Mouse (Mus musculus): ENCODE data around the gene Atp2c2. TPM values are rescaled to one million over a fixed set of nuclear protein-coding genes. Genes with fewer than 3 reads are reported as not detected.

Gene Atp2c2
- polyA plus RNA-seq, 1 experiment from 2014 or later = 0.26 TPM

DNA sequence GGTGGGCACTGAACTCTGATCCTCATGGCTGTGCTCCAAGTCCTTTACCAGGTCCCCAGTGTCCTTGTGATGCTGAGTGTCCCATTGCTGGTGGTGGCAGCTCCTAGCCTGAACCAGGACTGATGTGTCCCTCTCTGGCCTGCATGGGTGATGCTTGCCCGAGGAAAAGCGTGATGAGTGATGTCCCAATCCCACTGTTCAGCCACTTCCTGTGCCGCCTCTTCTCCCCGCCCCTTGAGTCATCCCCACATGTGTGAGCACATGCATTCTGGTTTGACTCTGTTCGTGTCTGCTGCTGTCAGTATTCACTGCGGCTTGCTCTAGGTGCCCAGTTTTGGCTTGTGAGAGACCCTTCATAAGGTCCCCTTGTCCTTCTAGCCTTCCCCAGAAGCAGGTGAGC lies 12.4 kb downstream of the Atp2c2 start:
- no peak overlapping the region for H3K4me2 ChIP-seq (ENCODE audit: low read depth, low read length)
- H3K36me3 ChIP-seq (ENCODE audit: control insufficient read depth, insufficient read depth) = no peaks in the 10 kb centered on the region
- H3K9me3 ChIP-seq (replicated peaks; ENCODE audit: control insufficient read depth, low read length) = no peaks in the 10 kb centered on the region
- ATAC-seq (replicated peaks; ENCODE audit: extremely low read depth, insufficient read depth, low FRiP score) = no peak
- H3K27ac ChIP-seq (ENCODE audit: low read length) = no peak overlapping the region
- H3K9ac ChIP-seq (ENCODE audit: low read length) = no peak overlapping the region
- 60% methylated on average over 6 of the region's 6 CpGs for WGBS
- H3K4me3 ChIP-seq (ENCODE audit: low read length) = no peak overlapping the region
- peaks cover 4% of the 10 kb centered on the region; the same call in 1 of the 2 replicates for H3K27me3 ChIP-seq (ENCODE audit: control insufficient read depth, insufficient read depth, low read length)
- no peaks in the 10 kb centered on the region; the same call in 1 of the 2 replicates for H3K4me1 ChIP-seq (ENCODE audit: control insufficient read depth, insufficient read depth, low read length)

DNA sequence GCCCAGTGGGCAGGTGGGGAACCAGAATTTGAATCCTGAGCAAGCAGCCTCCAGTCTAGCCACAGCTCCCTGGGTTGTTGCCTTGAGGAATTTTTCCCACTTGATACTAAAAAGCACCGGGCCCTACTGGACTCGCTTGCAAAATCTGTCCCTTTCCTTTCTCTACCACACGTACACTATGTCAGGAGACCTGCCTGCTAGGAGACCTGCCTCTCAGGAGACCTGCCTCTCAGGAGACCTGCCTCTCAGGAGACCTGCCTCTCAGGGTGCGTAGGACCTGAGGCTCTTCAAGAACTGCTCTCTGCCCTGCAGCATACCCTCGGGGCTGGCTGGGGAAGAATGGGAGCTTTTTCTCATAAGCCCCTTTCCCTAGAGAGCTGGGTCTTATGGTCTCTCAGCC lies 13.6 kb downstream of the Atp2c2 start:
- Histone ChIP-seq H3K36me3 (ENCODE audit: control insufficient read depth, insufficient read depth) (no peaks in the 10 kb centered on the region), H3K4me2 (ENCODE audit: low read depth, low read length) (no peak overlapping the region), H3K27me3 (ENCODE audit: control insufficient read depth, insufficient read depth, low read length) (peaks cover 4% of the 10 kb centered on the region; the same call in 1 of the 2 replicates), H3K27ac (ENCODE audit: low read length) (no peak overlapping the region), H3K4me3 (ENCODE audit: low read length) (no peak overlapping the region), H3K9ac (ENCODE audit: low read length) (no peak overlapping the region), H3K4me1 (ENCODE audit: control insufficient read depth, insufficient read depth, low read length) (no peaks in the 10 kb centered on the region; the same call in 1 of the 2 replicates), H3K9me3 (replicated peaks; ENCODE audit: control insufficient read depth, low read length) (no peaks in the 10 kb centered on the region)
- ATAC-seq (replicated peaks; ENCODE audit: extremely low read depth, insufficient read depth, low FRiP score) = no peak
- WGBS = 79% methylated on average over 5 of the region's 5 CpGs

DNA sequence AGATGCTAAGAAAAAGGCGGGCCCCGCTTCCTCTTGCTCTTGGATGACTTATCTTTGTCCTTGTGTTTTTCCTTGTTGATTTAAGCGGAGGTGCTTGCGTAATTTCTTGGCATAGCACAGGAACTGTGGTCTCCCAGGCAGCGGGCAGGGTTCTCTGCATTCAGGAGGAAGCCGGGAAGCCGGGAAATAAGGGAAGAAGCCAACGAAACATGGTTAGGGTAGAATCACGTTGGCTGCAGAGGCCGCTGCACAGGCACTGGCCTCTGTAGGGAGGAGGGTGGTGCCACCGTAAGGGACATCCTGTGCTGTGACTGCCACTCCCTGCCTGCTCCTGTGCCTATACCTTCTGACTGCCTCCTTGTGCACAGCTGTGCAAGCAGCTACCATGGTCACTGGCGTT lies 15.4 kb downstream of the Atp2c2 start:
- WGBS = 48% methylated on average over 12 of the region's 12 CpGs
- no peaks in the 10 kb centered on the region; the same call in 1 of the 2 replicates for H3K4me1 ChIP-seq (ENCODE audit: control insufficient read depth, insufficient read depth, low read length)
- no peak overlapping the region for H3K9ac ChIP-seq (ENCODE audit: low read length)
- no peak; the same call in 1 of the 2 replicates for ATAC-seq (replicated peaks; ENCODE audit: extremely low read depth, insufficient read depth, low FRiP score)
- no peak overlapping the region for H3K4me3 ChIP-seq (ENCODE audit: low read length)
- H3K27ac ChIP-seq (ENCODE audit: low read length) = peak overlapping the region; percentile 34
- H3K9me3 ChIP-seq (replicated peaks; ENCODE audit: control insufficient read depth, low read length) = no peaks in the 10 kb centered on the region
- H3K36me3 ChIP-seq (ENCODE audit: control insufficient read depth, insufficient read depth) = no peaks in the 10 kb centered on the region
- H3K4me2 ChIP-seq (ENCODE audit: low read depth, low read length) = no peak overlapping the region
- peaks cover 4% of the 10 kb centered on the region; the same call in 1 of the 2 replicates for H3K27me3 ChIP-seq (ENCODE audit: control insufficient read depth, insufficient read depth, low read length)

DNA sequence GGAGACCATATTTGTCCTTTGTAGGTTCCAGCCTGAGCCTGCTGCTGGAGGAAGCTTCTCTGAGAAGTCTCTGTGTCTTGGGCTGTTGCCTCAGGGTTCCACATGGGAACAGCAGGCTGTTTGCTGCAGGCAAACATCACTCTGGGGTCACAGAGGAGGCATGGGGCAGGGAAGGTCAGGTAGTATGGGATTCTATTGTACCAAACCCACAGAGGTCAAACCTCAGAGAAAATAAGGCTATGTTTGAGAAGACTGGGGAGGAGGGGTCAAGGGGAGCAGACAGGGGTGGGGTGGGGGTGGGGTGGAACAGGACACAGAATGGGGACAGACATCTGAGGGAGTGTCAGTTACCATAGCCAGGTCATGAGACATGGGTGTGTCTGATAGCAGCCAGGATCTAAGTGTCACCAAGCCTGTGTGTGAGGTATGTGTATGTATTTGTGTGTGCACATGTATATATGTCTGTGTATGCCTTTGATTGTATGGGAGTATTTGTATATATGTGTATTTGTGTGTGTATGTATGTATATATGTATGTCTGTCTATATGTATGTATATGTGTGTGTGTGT lies 17.0 kb downstream of the Atp2c2 start:
- no peak overlapping the region for H3K9ac ChIP-seq (ENCODE audit: low read length)
- no peak overlapping the region for H3K4me3 ChIP-seq (ENCODE audit: low read length)
- no peaks in the 10 kb centered on the region for H3K36me3 ChIP-seq (ENCODE audit: control insufficient read depth, insufficient read depth)
- no peak for ATAC-seq (replicated peaks; ENCODE audit: extremely low read depth, insufficient read depth, low FRiP score)
- H3K4me1 ChIP-seq (ENCODE audit: control insufficient read depth, insufficient read depth, low read length) = no peaks in the 10 kb centered on the region; the same call in 1 of the 2 replicates
- no peak overlapping the region for H3K27ac ChIP-seq (ENCODE audit: low read length)
- H3K27me3 ChIP-seq (ENCODE audit: control insufficient read depth, insufficient read depth, low read length) = no peaks in the 10 kb centered on the region
- no peaks in the 10 kb centered on the region for H3K9me3 ChIP-seq (replicated peaks; ENCODE audit: control insufficient read depth, low read length)
- H3K4me2 ChIP-seq (ENCODE audit: low read depth, low read length) = no peak overlapping the region

DNA sequence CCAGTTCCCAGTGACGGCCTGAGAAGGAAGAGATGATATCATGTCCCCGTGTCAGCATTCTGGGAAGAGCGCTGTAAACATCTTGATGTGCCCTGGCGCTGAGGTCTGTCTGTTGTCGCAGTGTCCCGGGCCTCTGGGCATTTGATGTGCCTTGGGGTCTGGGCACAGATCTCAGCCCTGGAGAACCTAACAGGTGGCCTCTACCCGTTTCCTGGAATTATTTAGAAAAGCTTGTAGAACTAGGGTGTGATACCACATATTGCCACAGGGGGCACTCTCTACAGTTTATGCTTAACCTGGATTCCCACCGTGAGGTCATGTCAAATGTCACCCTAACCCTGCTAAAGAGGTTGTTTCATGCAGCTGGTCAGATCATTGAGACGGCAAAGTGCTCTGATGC lies 18.0 kb downstream of the Atp2c2 start:
- no peaks in the 10 kb centered on the region for H3K36me3 ChIP-seq (ENCODE audit: control insufficient read depth, insufficient read depth)
- H3K9me3 ChIP-seq (replicated peaks; ENCODE audit: control insufficient read depth, low read length) = no peaks in the 10 kb centered on the region
- no peak overlapping the region for H3K27ac ChIP-seq (ENCODE audit: low read length)
- no peaks in the 10 kb centered on the region; the same call in 1 of the 2 replicates for H3K4me1 ChIP-seq (ENCODE audit: control insufficient read depth, insufficient read depth, low read length)
- no peaks in the 10 kb centered on the region for H3K27me3 ChIP-seq (ENCODE audit: control insufficient read depth, insufficient read depth, low read length)
- 64% methylated on average over 9 of the region's 9 CpGs for WGBS
- H3K4me3 ChIP-seq (ENCODE audit: low read length) = no peak overlapping the region
- no peak overlapping the region for H3K9ac ChIP-seq (ENCODE audit: low read length)
- no peak for ATAC-seq (replicated peaks; ENCODE audit: extremely low read depth, insufficient read depth, low FRiP score)
- no peak overlapping the region for H3K4me2 ChIP-seq (ENCODE audit: low read depth, low read length)

DNA sequence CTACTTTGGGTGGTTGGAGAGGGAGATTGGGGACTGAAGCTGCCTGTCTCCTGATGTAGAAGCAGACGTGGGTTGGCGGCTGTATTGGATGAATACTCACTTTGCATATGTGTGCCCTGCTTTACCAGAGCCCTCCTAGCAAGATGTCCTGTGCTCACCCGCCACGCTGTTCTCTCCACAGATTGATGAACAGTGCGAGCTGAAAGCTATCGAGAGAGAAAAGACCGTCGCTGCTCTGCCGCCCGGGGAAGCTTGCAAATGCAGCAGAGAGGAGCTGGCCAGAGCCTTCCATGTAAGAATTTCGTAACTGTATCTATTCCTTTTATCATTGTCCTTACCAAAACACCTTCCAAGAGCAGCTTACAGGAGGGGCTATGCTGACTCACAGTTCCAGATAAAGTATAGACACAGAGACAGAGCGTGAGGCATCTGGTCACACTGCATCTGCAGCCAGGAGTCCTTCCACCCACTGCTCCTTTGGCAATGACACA lies 19.2 kb downstream of the Atp2c2 start:
- peaks cover 8% of the 10 kb centered on the region for H3K4me1 ChIP-seq (ENCODE audit: control insufficient read depth, insufficient read depth, low read length)
- no peaks in the 10 kb centered on the region for H3K27me3 ChIP-seq (ENCODE audit: control insufficient read depth, insufficient read depth, low read length)
- H3K9ac ChIP-seq (ENCODE audit: low read length) = no peak overlapping the region
- 42% methylated on average over 12 of the region's 12 CpGs for WGBS
- no peak overlapping the region for H3K4me3 ChIP-seq (ENCODE audit: low read length)
- no peak overlapping the region for H3K27ac ChIP-seq (ENCODE audit: low read length)
- no peak overlapping the region for H3K4me2 ChIP-seq (ENCODE audit: low read depth, low read length)
- H3K36me3 ChIP-seq (ENCODE audit: control insufficient read depth, insufficient read depth) = no peaks in the 10 kb centered on the region
- no peaks in the 10 kb centered on the region for H3K9me3 ChIP-seq (replicated peaks; ENCODE audit: control insufficient read depth, low read length)
- no peak for ATAC-seq (replicated peaks; ENCODE audit: extremely low read depth, insufficient read depth, low FRiP score)

DNA sequence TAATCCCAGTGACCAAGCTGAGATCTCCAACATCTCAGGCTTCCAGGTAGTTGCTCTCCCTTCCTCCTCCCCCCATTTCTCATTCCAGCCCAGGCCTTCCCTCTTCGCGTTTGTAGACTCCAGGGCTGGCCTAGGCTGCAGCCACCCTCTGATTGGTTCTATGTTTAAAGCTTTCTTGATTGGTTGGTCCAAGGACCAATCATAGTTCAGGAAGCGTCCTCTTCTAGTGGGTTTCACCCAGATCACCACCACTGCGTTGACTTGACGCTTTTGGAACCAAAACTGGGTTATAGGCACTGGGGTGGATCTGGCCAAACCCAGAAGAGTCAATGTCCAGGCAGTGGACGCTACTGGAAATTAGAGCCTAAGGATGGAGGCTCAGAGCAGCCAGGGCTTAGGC lies 22.5 kb downstream of the Atp2c2 start:
- H3K27ac ChIP-seq (ENCODE audit: low read length) = no peak overlapping the region
- no peak overlapping the region for H3K9ac ChIP-seq (ENCODE audit: low read length)
- H3K27me3 ChIP-seq (ENCODE audit: control insufficient read depth, insufficient read depth, low read length) = no peaks in the 10 kb centered on the region
- no peaks in the 10 kb centered on the region for H3K36me3 ChIP-seq (ENCODE audit: control insufficient read depth, insufficient read depth)
- WGBS = 62% methylated on average over 6 of the region's 6 CpGs
- H3K4me2 ChIP-seq (ENCODE audit: low read depth, low read length) = no peak overlapping the region
- H3K9me3 ChIP-seq (replicated peaks; ENCODE audit: control insufficient read depth, low read length) = no peaks in the 10 kb centered on the region
- H3K4me1 ChIP-seq (ENCODE audit: control insufficient read depth, insufficient read depth, low read length) = peaks cover 8% of the 10 kb centered on the region
- no peak overlapping the region for H3K4me3 ChIP-seq (ENCODE audit: low read length)
- ATAC-seq (replicated peaks; ENCODE audit: extremely low read depth, insufficient read depth, low FRiP score) = no peak

DNA sequence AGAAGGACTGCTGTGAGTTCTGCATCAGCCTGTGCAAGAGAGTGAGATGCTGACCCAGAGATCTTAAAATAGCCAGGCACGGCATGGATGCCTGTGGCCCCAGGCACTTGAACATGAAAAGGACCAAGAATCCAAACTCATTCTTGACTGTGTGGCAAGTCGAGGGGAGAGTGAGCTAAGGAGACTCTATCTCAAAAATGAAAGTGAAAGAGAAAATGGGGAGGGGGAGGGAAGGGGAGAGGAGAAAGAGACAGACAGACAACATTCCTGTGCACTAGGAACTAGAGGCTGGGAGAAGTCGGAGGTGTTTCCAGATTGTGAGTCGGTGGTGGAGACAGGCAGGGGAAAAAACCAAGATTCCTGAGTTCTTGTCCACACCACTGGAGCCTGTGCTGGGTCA lies 23.9 kb downstream of the Atp2c2 start:
- no peak overlapping the region for H3K4me3 ChIP-seq (ENCODE audit: low read length)
- no peak for ATAC-seq (replicated peaks; ENCODE audit: extremely low read depth, insufficient read depth, low FRiP score)
- peaks cover 8% of the 10 kb centered on the region for H3K4me1 ChIP-seq (ENCODE audit: control insufficient read depth, insufficient read depth, low read length)
- no peaks in the 10 kb centered on the region for H3K36me3 ChIP-seq (ENCODE audit: control insufficient read depth, insufficient read depth)
- H3K4me2 ChIP-seq (ENCODE audit: low read depth, low read length) = peak overlapping the region; percentile 18
- H3K27me3 ChIP-seq (ENCODE audit: control insufficient read depth, insufficient read depth, low read length) = no peaks in the 10 kb centered on the region
- H3K9me3 ChIP-seq (replicated peaks; ENCODE audit: control insufficient read depth, low read length) = no peaks in the 10 kb centered on the region
- WGBS = 23% methylated on average over 4 of the region's 4 CpGs
- H3K27ac ChIP-seq (ENCODE audit: low read length) = no peak overlapping the region
- H3K9ac ChIP-seq (ENCODE audit: low read length) = 0 out of 2 replicates have a peak overlapping the region, but pooled peaks have one; percentile 38

DNA sequence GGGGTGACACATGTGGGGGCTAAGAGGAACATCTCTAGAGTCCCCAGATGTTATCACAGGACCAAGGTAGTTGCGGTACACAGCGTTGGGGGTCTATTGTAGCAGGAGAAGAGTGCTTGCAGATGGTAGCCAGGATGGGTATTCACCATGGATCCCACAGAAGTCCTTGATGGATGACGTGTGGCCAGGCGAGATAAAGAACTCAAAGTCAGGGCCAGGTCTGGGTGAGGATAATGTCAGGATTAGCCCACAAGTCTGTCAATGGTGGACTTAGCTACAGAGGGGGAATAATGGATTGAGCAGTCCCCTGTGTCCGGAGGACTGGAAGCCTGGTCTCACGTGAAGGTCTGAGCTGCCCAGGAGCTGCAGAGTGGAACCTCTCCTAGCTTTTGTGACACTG lies 24.8 kb downstream of the Atp2c2 start:
- peaks cover 8% of the 10 kb centered on the region for H3K4me1 ChIP-seq (ENCODE audit: control insufficient read depth, insufficient read depth, low read length)
- no peak overlapping the region for H3K4me3 ChIP-seq (ENCODE audit: low read length)
- ATAC-seq (replicated peaks; ENCODE audit: extremely low read depth, insufficient read depth, low FRiP score) = no peak
- H3K4me2 ChIP-seq (ENCODE audit: low read depth, low read length) = no peak overlapping the region
- WGBS = 70% methylated on average over 6 of the region's 6 CpGs
- no peaks in the 10 kb centered on the region for H3K9me3 ChIP-seq (replicated peaks; ENCODE audit: control insufficient read depth, low read length)
- H3K27ac ChIP-seq (ENCODE audit: low read length) = no peak overlapping the region
- H3K27me3 ChIP-seq (ENCODE audit: control insufficient read depth, insufficient read depth, low read length) = no peaks in the 10 kb centered on the region
- H3K9ac ChIP-seq (ENCODE audit: low read length) = no peak overlapping the region
- H3K36me3 ChIP-seq (ENCODE audit: control insufficient read depth, insufficient read depth) = no peaks in the 10 kb centered on the region

Data from heart, embryonic 16.5 days (tissue).